Mouse (Mus musculus): ENCODE measurements at regions not wholly inside any gene's neighbourhood (a gene's known extent, or its start where the extent isn't known, plus 50 kb on each side); places are given as distances from the start of the nearest gene placed in this dataset.
"Not testable (repeated sequence)": the region's sequence is repeated elsewhere in the genome, so short reads cannot be mapped to it uniquely, and the experiment has no call there.

DNA sequence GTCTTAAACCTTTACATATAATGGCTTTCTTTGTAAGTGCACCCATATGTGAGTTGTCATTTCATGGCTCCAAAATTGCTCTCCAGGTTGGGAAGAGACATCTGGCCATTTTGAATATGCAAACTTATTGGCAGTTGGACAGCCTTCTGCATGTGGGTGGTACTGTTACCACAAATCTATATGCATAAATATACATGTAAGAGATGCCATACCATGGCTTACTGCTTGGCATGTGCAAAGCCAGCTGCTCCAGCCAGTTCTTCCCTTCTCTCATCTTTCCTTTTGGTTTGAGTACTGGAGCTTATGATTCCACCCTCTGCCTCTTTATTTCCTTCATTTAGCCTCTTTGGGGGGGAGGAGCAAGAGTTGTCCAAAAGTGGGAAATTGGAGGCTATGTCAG is 312.7 kb downstream of the Plekhb2 start:
- no peak for DNase-seq (ENCODE audit: low spot score in 2 of 2)

DNA sequence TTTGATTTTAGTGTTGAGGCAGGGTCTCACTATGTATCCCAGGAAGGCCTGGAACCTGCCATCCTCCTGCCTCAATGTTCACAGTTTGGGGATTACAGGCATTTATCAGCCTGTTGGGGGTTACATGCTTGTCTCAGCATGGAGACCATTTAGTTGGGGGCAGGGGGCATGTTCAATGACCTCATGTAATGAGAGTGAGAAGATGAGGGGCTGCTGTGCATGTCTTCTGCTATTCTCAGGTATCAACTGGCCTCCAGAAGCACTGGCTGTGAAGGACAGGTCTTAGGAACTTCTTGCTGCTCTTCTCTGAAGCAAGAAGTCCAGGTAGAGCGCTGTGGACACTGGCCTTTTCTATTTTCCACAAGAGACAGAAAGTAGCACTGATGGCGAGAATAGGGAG is 350.9 kb downstream of the Plekhb2 start:
- no peak for DNase-seq (ENCODE audit: low spot score in 2 of 2)

DNA sequence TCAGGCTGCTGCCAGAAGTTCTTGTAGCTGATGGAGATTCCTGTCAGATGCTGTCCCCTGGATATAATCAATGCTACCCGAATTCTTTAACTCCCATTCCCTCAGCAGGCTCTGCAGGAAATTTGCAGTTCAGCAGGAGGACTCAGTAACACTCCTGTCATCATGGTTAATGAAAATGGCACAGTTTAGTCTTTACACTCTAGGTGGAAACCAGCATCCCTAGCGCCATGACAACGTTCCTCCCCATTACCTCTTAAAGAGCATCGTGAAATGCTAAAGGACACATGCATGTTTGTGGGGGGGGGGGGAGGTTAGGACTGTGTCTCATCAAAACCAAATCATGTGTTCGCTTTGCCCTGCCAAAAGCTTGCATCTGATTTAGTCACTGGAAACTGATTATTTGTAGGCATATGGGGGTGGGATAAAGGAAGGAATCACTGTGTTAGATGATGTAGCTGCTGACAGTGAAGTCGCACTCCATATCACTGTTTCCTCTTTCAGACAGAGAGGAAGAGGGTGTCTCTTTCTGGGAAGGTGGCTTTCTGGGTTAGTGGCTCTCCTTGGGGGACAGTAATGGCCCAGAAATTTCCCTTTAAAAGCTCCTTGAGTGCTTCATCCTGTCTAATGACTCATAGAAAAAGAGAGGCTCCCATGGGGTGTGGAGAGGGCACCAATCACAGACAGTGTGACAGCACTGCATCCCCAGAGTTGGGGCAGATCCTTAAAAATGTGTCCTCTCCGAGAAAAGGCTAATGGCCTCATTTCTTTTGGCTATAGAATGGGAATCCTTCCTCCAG is 351.5 kb downstream of the Plekhb2 start:
- no peak for DNase-seq (ENCODE audit: low spot score in 2 of 2)

DNA sequence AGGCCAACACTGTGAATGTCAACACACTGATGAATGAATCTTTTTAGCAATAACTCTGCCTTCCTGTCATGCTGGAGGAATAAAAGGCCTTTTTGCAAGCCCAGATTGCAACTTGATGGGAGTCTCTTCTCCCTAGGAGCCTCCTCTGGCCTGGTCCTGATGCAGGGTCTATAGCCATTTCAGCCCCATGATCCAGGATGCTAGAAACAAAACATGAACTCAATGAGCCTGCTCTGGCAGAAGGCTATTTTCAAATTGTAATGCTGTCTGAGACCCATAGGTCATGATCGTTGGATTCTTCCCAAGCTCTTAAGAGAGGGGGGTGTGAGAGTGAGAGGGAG is 352.1 kb downstream of the Plekhb2 start:
- DNase-seq (ENCODE audit: low spot score in 2 of 2), result no peak

DNA sequence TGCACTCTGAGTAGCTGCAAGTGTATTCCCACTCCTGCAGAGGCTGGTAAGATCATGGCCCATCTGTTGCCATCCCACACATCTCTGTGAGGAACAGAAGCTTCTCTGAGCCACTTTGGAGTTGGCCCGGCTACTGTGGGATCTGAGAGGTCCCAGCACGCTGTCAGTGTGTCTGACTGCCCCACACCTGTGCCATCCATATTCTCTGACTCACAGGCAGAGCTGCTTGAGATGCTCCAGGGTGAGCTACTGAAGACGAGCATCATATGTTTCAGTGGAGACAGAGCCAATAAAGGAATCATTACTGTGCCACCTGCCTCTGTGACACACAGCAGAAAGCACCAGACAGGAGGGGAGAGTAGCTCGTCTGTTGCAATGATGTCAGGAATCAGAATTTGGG is 352.8 kb downstream of the Plekhb2 start:
- DNase-seq (ENCODE audit: low spot score in 2 of 2), result no peak

DNA sequence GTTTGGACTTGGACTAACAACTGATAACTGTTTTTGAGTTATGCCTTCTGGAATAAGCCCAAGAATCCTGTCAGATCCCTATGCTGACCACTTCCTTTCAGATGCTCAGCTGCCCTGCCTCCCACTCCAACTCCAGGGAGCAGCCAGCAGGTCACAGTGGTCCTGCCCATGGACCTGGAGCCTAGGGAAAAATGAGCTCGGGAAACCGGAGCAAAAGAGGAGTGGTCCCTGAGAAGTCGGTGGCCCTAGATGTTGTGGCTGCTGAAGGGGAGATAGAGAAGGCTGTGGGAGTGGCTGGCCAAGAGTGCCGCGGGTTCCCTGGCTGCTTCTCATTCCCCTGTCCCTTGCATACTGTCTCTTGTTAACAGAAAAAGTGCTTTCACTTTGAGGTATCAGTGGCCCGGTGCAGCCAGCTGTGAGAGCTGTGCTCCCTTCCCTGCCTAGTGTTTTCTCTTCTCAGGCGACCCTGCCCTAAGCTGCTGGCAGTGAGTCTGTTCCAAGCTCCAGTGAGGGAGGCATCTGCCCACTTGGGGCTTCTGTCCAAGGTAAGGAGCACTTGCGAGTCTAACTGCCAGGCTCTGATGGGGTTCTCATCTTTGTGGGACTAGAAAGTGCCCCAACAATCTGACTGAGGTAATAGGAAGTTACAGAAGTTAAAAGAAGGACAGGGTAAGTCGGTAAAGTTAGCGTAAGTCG is 357.2 kb downstream of the Plekhb2 start:
- no peak for DNase-seq (ENCODE audit: low spot score in 2 of 2)

DNA sequence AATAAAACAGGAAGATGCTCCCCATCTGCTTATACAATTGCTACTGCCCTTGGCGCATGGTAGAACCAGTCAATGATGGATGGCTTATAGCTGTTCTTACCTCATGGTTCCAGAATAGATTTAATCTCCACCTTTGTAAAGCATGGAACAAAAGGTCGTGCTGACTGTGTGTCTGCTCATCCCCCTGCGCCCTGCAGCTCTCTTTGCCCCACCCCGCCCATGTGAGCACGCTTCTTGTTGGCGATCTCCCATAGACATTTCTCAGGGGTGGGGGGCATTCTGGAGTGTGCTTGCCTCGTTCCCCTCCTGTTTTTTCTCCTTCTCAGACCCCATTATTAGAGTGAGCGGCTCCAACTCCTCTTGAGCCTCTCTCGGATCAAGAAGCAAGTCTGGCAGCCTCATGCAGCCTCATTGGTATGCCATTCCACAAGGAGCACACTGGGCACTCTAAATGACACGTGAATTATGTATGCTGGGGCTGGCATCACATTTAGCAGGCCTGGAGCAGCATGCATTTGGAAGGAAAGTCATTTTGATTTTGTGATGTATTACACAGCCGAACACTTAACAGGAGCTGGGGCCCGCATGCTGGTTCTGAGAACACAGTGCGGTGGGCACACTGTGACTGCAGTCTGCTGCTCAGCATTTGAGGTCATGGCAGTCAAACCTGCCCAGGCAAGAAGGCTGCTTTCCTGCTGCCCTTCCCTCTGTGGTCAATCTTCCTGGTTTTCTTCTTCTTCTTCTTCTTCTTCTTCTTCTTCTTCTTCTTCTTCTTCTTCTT is 362.5 kb downstream of the Plekhb2 start:
- DNase-seq (ENCODE audit: low spot score in 2 of 2), result no peak

DNA sequence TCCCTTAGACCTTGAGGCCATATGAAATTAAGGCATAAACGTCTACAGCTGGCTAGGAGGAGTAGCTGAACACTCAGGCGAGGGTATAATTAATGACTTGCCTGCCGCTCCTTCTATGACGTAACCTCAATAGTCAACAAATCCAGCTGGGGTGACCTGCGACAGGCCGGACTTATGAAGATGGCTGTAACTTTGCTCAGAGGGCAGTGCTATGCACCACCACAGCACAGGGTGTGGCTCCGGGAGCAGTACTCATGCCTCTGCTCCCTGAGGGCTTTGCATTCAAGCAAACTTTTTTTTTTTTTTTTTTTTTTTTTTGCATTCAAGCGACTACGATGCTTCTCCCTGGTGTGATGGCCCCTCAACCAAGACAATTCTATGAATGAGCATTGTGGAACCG is 364.1 kb downstream of the Plekhb2 start:
- no peak for DNase-seq (ENCODE audit: low spot score in 2 of 2)

DNA sequence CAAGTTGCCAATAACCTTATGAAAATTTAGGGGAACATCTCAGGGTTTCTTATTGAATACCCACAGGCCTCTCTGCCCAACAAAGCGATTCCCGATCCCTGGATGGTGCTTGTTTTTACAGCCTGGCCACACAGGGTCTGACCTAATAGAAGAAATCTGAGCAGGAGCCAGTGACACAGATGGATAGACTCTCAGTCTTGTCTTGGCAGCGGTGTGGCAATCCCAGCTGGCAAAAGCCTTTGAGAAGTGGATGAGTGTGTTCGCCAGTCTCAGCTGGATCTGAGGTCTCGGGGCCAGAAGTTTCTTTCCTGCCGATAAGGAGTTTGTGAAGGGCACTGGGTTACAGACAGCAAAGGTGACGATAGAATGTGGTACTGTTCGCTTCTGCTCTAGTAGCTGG is 366.6 kb downstream of the Plekhb2 start:
- DNase-seq (ENCODE audit: low spot score in 2 of 2), result no peak

DNA sequence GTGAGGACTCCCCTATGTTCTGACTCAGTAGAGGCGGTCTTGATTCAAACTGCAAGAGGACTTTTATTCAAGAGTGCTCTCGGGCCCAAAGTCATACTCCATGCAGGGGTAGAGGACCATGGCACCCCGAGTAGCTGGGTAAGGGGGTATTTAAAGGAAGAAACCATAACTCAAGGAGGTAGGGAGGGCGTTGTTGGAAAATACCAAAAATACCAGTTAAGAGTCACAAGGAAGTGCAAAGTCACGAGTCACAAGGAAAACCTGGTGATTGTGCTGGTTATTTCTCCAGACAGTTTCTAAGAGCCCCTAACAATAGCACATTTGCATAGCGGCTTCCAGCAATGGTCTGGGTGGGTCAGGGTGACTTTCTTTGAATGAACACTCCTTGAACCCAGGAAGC is 370.4 kb downstream of the Plekhb2 start:
- DNase-seq (ENCODE audit: low spot score in 2 of 2), result not testable (repeated sequence)

DNA sequence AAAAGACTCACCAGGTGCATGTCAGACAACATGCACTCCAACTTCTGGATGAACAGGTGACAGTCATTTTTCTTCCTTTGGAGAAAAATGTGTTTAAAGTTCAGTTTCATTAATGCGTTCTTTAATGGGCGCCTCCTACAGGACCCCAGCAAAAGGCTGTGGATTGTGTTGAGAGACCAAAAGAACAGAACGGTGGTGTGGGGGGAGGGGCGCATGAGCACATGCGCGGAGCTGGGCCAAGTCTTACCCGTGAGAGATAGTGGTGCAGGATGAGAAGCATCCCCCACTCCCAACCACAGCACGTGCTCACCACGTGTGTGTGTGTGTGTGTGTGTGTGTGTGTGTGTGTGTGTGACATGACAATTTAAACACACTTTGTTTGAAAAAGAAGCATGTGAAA is 371.0 kb downstream of the Plekhb2 start:
- no peak for DNase-seq (ENCODE audit: low spot score in 2 of 2)

DNA sequence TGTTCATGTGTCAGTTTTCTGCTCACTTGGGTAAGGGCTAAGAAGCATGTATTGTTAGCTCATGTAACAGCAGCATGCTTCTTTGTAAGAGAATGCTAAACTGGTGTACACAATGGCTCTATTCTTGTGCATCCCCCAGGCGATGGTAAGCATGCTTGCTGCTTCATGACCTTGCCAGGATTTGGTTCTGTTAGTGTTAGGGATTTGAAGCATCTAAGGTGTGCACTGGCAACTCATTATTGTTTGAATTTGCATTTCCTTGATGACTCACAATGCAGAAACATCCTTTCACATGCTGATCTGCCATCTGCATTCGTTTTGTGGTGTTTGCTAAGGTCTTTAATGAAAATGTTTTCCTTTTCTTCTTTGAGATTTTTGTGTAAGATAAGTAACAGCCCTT is 382.8 kb downstream of the Plekhb2 start:
- no peak for DNase-seq (ENCODE audit: low spot score in 2 of 2)

DNA sequence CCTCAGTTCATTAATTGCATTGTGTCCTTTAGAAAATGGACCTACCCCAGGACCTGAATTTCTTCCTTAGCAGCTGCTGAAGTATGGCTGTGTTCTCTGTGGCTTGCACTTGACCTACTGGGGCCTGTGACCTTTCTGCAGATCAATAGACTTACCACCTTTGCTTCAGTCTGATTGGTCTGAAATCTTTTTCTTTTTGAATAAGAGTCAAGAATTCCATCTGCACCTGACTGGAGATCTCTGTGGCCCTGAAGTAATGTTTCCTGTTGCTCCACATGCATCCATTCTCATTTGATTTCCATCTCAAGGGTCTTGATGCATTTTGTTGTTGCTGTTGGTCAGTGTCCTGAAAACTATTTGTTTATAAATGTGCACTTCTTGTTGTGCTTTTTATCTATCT is 388.4 kb downstream of the Plekhb2 start:
- DNase-seq (ENCODE audit: low spot score in 2 of 2), result no peak

DNA sequence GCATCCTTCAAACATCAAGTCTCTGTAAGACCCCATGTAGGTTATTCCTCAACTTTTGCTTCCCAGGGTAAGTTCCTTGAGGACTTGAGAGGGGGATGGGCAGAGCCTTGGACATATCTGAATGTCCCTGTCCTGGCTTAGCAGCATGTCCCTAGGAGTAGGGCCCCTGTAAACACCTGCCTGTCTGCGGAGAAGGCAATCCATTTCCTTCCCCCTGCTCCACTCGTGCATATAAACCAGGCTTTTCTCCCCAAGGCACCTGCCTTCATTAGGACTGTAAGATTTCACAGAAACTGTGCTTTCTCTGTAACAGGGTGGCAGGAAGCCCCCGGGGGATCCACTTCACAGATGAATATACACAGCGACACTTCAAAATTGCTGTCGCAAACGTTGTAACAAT is 393.1 kb downstream of the Plekhb2 start:
- no peak for DNase-seq (ENCODE audit: low spot score in 2 of 2)

DNA sequence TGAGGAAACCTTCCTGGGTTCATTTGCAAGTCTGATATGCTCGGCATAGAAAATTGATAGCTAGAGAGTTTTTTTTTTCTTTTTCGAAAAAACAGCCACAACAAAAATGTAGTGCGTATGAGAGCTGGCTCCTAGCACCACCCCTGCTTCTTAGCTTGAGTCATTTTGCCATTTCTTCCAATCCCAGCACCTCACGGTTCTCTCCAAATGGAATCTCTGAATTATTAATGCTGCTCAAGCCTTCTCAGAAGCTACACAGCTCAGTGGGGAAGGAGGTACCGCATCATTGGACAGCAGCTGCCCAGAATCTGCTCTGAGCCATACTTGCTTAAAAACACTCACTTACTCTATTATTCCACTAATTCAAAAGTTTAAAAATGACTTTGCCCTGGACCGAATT is 393.6 kb downstream of the Plekhb2 start:
- no peak for DNase-seq (ENCODE audit: low spot score in 2 of 2)

DNA sequence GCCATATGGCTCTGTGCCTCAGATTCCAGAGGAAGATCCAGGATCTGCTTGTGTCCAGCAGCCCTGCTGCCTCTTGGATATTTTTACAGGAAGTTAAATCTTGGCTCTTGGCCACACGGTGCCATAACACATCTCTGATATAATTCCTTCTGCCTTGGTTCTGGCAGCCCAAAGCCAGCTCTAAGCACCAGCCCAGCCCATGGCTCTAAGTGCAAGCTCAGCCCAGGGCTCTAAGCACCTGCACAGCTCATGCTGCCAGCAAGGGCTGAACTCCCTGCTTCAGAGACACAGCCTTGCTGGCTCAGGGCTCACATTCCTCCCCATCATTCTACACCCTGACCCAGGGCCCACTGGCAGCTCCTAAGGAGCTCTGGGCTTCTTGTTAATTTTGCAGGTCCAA is 415.3 kb downstream of the Plekhb2 start:
- DNase-seq (ENCODE audit: low spot score in 2 of 2), result no peak

DNA sequence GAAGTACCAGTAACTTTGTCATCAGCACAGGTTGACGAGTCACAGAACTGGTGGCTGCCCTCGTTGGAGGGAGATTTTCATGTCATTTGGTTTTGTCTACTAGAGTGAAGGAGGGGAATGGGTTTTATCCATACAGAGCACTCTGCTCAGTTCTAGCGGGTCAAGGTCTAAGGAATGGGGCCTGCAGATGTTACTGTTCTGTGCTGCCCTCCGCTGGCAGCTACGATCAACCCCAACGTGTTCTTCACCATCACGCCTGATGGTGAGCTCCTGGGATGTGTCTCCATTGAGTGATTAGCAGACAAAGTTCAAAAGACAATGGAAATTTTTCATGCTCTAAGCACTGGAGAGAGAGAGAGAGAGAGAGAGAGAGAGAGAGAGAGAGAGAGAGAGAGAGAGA is 416.9 kb downstream of the Plekhb2 start:
- DNase-seq (ENCODE audit: low spot score in 2 of 2), result no peak

DNA sequence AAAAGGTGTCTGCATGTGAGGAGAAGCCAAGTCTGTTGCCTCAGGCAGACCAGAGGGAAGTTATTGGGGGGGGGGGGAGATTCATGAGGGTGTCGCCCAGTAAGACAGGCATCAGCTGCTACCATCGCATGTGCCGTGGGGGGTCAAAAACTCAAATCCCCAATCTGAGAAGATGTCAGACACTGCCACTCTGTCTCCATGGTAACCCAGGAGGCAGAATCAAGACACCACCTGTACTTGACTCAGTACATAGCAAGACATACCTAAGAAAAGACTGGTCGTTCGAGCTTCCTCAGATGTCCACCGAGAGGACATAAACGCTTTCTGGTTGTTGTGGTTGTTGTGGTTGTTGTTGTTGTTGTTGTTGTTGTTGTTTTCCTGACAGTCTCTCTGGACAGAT is 418.1 kb downstream of the Plekhb2 start:
- DNase-seq (ENCODE audit: low spot score in 2 of 2), result no peak

DNA sequence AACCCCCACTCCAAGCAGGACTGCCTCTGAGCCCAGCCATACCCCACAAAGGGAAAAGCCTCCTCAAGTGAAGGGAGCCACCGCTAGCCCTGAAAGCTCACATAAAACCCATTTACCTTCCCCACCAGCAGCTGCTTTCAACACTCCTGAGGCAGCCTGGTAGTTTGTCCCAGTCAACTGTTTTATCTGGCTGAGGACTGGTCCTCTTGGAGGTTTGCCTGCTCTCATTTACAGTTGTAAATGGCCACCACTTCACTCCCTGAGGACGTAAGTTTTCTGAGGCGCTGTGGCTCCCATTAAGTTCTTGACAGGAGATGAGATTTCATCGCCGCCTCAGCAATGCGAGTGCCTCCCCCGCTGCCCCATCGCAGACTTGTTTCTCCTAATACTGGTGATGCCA is 425.2 kb downstream of the Plekhb2 start:
- DNase-seq (ENCODE audit: low spot score in 2 of 2), result no peak

All from spleen, postnatal 4 days (tissue).